Mouse (Mus musculus) inflammation-experienced regulatory T-cells, adult 16 weeks (primary cell): ENCODE data around the gene Pex5. TPM values are rescaled to one million over a fixed set of nuclear protein-coding genes. Genes with fewer than 3 reads are reported as not detected.

Experiments used
- polyA plus RNA-seq: library from polyadenylated mRNA; unstranded; fragments of 100-300 nt; shearing (Covaris generic); gene quantifications from one replicate; pipeline ENCODE4 v1.2.1, GENCODE M21; 2017

Pex5 gene
- 43.7 TPM for polyA plus RNA-seq

DNA sequence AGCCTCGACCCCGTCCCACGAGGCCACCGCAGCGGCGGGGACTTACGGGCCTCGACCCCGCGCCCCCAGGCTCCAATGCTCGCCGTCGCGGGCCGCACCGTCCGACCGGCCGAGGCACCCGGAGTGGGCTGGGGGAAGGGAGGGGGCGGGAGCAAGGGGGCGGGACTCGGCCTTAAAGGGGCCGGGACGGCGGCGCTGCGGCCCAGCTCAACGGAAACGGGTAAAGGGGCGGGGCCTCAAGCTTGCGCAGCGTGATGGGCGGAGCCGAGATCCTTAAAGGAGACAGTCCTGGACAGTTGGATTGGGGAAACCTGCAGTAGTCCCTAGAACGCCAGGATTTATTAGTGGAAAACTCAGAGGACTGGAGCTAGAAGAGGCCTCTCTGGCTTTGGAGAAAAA, at the start of gene Pex5:
Gene Pex5, minus strand, starts transcription at position 141 of the 399 bp plus-strand sequence.

Other genes with a start within 250 kb of the Pex5 start
- gene Vmn2r27, start 183.2 kb downstream of the Pex5 start, polyA plus RNA-seq: 0.10 TPM
- 1.1 TPM for gene Cd163, start 110.4 kb downstream of the Pex5 start, polyA plus RNA-seq
- gene Clstn3, start 49.7 kb upstream of the Pex5 start, polyA plus RNA-seq: 0.28 TPM
- not detected for gene C1rl, start 78.0 kb upstream of the Pex5 start, polyA plus RNA-seq
- 0.45 TPM for gene C1ra, start 97.3 kb upstream of the Pex5 start, polyA plus RNA-seq
- gene C1s1, start 127.3 kb upstream of the Pex5 start, polyA plus RNA-seq: not detected
- not detected for gene C1rb, start 155.2 kb upstream of the Pex5 start, polyA plus RNA-seq
- gene C1s2, start 221.0 kb upstream of the Pex5 start, polyA plus RNA-seq: not detected
- 56.7 TPM for gene Lpcat3, start 248.0 kb upstream of the Pex5 start, polyA plus RNA-seq